Mouse (Mus musculus) embryonic fibroblast, embryonic 13.5 days (primary cell): ENCODE measurements around the gene Ddx5.

Source experiments
- CTCF ChIP-seq: IDR thresholded peaks from 2 replicates; pipeline ENCODE4 v1.5.1; 2011; ENCODE audit warnings: mild to moderate bottlenecking, control low read depth, low read length, moderate library complexity, borderline replicate concordance; ENCODE audit not compliant: insufficient read depth
- POLR2A ChIP-seq: IDR thresholded peaks from 2 replicates; pipeline ENCODE4 v1.6.1; 2011; ENCODE audit warnings: low read depth, mild to moderate bottlenecking, control low read depth, low read length, moderate library complexity

DNA sequence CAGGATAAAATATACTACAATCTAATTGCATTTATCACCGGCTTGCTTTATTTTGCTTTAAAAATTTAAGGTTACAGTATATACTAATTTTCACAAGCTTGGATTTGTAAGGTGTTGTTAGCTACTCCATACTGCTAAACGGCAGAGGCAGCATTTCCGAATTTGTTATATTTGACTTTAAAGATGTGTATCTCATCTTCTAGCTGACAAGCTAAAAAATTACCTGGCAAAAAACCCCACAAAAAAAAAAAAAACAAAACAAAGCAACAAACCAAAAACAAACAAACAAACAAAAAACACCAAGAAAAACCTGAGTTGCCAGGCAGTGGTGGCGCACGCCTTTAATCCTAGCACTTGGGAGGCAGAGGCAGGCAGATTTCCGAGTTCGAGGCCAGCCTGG is 10.9 kb downstream of the Ddx5 start:
- TF ChIP-seq CTCF (no peak), POLR2A (no peak)
